Mouse (Mus musculus) limb, embryonic 10.5 days (tissue): ENCODE measurements at regions not wholly inside any gene's neighbourhood (a gene's known extent, or its start where the extent isn't known, plus 50 kb on each side); places are given as distances from the start of the nearest gene placed in this dataset.

ENCODE experiments used
- DNase-seq: peaks from one replicate; pipeline ENCODE4 v3.0.0-alpha.2; 2017; ENCODE audit warnings: low spot score
- H3K27ac ChIP-seq: fragments of 300-500 bp; sonication (generic); 2 replicates; pipeline ENCODE4 v1.5.1; 2016; ENCODE audit warnings: mild to moderate bottlenecking
- H3K27me3 ChIP-seq: fragments of 300-500 bp; sonication (generic); 2 replicates; pipeline ENCODE4 v1.6.1; 2016; ENCODE audit warnings: low read depth, mild to moderate bottlenecking; ENCODE audit not compliant: poor library complexity, severe bottlenecking
- H3K36me3 ChIP-seq: fragments of 300-500 bp; sonication (generic); 2 replicates; pipeline ENCODE4 v1.6.1; 2016; ENCODE audit warnings: mild to moderate bottlenecking, moderate library complexity
- H3K4me1 ChIP-seq: fragments of 300-500 bp; sonication (generic); 2 replicates; pipeline ENCODE4 v1.6.1; 2016
- H3K4me3 ChIP-seq: fragments of 300-500 bp; sonication (generic); 2 replicates; pipeline ENCODE4 v1.5.1; 2016; ENCODE audit warnings: mild to moderate bottlenecking, moderate library complexity
- H3K9me3 ChIP-seq: fragments of 300-500 bp; sonication (generic); replicated peaks from 2 replicates; pipeline ENCODE4 v1.6.1; 2016; ENCODE audit warnings: mild to moderate bottlenecking
- WGBS: fragments of 180-500 bp; shearing (Covaris S2); methylation state at CpG from one replicate; pipeline ENCODE4 v1.1.7; 2016; 5-methylcytosine and 5-hydroxymethylcytosine counted together

DNA sequence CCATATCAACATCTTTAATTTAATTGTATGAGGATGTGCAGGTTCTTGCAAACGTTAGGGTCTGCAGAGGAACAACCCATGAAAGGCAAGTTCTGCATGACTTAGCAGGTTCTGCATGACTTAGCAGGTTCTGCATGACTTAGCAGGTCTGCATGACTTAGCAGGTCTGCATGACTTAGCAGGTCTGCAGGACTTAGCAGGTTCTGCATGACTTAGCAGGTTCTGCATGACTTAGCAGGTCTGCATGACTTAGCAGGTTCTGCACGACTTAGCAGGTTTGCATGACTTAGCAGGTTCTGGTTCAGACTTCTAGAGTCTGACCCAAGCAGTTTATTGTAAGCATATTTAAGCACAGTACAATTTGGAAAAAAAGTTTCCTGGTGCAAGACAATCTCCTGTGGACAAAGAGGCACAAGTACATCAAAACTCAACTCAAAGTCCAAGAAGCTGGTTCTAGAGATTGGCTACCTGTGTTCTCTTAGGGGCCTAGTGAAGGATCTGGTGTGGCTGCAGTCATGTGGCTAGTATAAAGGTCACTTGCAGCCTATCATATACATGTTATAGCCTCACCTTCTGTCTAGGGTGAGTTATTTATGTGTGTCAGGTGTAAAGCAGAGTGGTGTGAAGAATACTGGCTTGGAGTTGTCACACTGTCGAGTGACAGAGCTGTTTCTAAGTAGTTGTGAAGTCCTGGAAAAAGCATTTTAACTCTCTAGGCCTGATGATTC lies 50.5 kb upstream of the Prdx6 start:
- Histone ChIP-seq H3K27me3 (no peaks in the 10 kb centered on the region), H3K27ac (no peak overlapping the region), H3K9me3 (no peaks in the 10 kb centered on the region), H3K36me3 (no peaks in the 10 kb centered on the region), H3K4me3 (no peak overlapping the region), H3K4me1 (no peaks in the 10 kb centered on the region)
- DNase-seq: no peak
- WGBS: 59% methylated on average over 3 of the region's 3 CpGs

DNA sequence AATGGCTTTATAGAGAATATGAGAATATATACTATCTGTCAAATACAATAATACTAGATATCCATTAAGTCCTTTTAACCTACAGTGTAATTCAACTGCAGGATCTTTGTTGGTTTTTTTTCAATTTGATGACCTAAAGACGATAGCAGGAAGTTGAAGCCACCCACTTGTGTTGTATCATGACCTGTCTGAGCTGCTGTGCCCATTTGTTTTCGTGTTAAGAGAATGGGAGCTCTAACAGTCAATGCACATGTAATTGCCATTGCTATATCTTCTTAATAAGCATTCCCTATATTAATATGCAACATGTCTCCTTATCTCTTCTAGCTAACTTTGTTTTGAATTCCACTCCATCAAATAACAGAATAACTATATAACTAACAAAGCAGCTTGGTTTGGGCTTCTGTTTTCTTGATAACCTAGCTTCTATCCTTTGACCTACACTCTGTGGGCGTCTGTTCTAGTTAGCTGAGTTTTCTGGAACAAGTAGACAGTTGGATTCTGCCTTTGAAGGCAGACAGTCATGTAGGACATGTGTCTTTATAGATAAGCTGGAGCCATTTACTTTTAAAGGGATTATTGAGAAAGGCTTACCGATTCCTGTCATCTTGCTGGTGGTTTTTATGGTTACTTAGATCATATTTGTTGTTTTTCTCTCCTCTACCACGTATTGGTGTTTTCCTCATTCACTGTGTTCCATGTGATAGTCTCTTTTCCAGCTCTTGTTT lies 55.9 kb upstream of the Prdx6 start:
- no peak overlapping the region for H3K4me3 ChIP-seq
- WGBS: 79% methylated on average over 5 of the region's 5 CpGs
- H3K9me3 ChIP-seq: no peaks in the 10 kb centered on the region
- H3K27ac ChIP-seq: no peak overlapping the region
- H3K27me3 ChIP-seq: no peaks in the 10 kb centered on the region
- H3K4me1 ChIP-seq: no peaks in the 10 kb centered on the region
- no peaks in the 10 kb centered on the region for H3K36me3 ChIP-seq
- DNase-seq: no peak

DNA sequence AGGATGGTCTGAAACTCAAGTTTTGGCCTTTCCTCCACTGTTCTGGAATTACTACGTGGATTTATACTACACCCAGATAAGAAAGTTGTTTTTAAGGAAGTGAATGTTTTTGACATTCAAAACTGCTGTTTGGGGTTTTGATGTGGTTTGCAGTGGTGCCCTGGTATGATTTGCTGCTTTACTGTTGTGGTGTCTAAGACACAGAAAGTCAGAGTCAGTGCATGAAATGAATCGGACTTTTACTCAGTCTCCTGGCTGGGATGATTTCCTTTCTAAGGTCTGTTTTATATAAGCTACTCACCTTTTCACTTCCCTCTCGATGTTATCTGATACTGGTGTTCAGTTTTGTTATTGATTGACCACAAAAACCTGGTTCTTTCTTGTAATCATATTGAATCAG lies 58.2 kb upstream of the Prdx6 start:
- Histone ChIP-seq H3K9me3 (no peaks in the 10 kb centered on the region), H3K27ac (no peak overlapping the region), H3K36me3 (no peaks in the 10 kb centered on the region), H3K4me3 (no peak overlapping the region), H3K27me3 (no peaks in the 10 kb centered on the region), H3K4me1 (no peaks in the 10 kb centered on the region)
- 87% methylated on average over 3 of the region's 3 CpGs for WGBS
- DNase-seq: no peak

- Histone ChIP-seq H3K4me1 (no peaks in the 10 kb centered on the region), H3K36me3 (no peaks in the 10 kb centered on the region), H3K27ac (no peak overlapping the region), H3K27me3 (no peaks in the 10 kb centered on the region), H3K4me3 (no peak overlapping the region), H3K9me3 (no peaks in the 10 kb centered on the region)
- 58% methylated on average over 19 of the region's 19 CpGs for WGBS
- peak; percentile 33 for DNase-seq
Observed at GRCm38 (mm10) chr1:161314078-161314477, 63.1 kb upstream of the Prdx6 start.

DNA sequence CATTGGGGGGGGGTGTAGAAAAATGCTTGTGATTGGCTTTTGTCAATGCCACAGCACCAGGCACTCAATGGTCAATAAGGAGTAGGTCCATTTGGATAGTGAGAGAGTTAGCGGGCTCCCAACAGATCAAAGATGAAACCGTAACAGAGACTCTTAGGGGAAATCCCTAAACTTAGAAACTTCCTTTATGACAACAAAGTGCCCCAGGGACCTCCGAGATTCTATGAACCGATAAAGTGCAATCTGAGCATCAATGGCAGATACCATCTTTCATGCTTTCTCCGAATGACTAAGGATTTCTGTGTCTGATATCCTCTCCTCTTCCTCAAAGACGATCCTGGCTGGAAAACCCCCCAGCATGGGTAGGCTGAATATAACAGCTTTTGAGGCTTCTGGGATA lies 70.7 kb upstream of the Prdx6 start:
- Histone ChIP-seq H3K4me1 (no peaks in the 10 kb centered on the region), H3K4me3 (no peak overlapping the region), H3K36me3 (no peaks in the 10 kb centered on the region), H3K9me3 (no peaks in the 10 kb centered on the region), H3K27ac (no peak overlapping the region), H3K27me3 (no peaks in the 10 kb centered on the region)
- WGBS: 91% methylated on average over 6 of the region's 6 CpGs
- no peak for DNase-seq

DNA sequence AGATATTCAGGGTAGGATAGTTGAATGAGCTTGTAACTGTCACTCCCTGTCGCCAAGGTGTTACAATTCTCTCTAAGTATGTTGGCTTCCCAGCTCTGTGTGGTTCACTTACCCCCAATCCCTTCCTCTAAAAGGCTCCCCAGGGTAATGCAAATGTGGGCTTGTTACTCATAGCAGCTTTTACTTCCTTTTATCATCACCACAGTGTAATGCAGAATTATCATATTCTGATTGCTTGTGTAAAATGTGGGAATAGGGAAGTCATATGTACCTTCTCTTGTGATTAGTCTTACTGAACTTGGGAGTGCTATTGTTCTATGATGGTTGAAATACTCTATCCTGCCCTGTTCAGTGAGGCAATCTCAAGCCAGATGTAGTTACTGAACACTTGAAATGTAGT lies 66.0 kb upstream of the Tnfsf4 start:
- Histone ChIP-seq H3K27me3 (no peaks in the 10 kb centered on the region), H3K36me3 (no peaks in the 10 kb centered on the region), H3K4me3 (no peak overlapping the region), H3K4me1 (no peaks in the 10 kb centered on the region), H3K9me3 (no peaks in the 10 kb centered on the region), H3K27ac (no peak overlapping the region)
- WGBS: 68% methylated on average over 1 of the region's 1 CpGs
- no peak for DNase-seq

GRCm38 (mm10) chr1:161333151-161333550 lies 62.1 kb upstream of the Tnfsf4 start:
- H3K4me3 ChIP-seq: no peak overlapping the region
- H3K4me1 ChIP-seq: no peaks in the 10 kb centered on the region
- DNase-seq: no peak
- H3K9me3 ChIP-seq: no peaks in the 10 kb centered on the region
- H3K27ac ChIP-seq: no peak overlapping the region
- H3K27me3 ChIP-seq: no peaks in the 10 kb centered on the region
- 78% methylated on average over 3 of the region's 3 CpGs for WGBS
- no peaks in the 10 kb centered on the region for H3K36me3 ChIP-seq

GRCm38 (mm10) chr1:161345111-161345510 lies 50.1 kb upstream of the Tnfsf4 start:
- H3K36me3 ChIP-seq: no peaks in the 10 kb centered on the region
- no peaks in the 10 kb centered on the region for H3K27me3 ChIP-seq
- no peak overlapping the region for H3K27ac ChIP-seq
- no peak overlapping the region for H3K4me3 ChIP-seq
- no peaks in the 10 kb centered on the region for H3K4me1 ChIP-seq
- no peaks in the 10 kb centered on the region for H3K9me3 ChIP-seq
- no peak for DNase-seq
- WGBS: 45% methylated on average over 2 of the region's 2 CpGs
